Mouse (Mus musculus) effector memory CD4-positive, alpha-beta T cell, adult 7 months (primary cell): Measurements from ENCODE around the gene Ppp4r3b. TPM values are rescaled to one million over a fixed set of nuclear protein-coding genes. Genes with fewer than 3 reads are reported as not detected.

Experiments used
- polyA plus RNA-seq: library from polyadenylated mRNA; unstranded; fragments of 100-300 nt; shearing (Covaris generic); gene quantifications from one replicate; pipeline ENCODE4 v1.2.1, GENCODE M21; 2017

The Ppp4r3b gene
- polyA plus RNA-seq: 149 TPM

DNA sequence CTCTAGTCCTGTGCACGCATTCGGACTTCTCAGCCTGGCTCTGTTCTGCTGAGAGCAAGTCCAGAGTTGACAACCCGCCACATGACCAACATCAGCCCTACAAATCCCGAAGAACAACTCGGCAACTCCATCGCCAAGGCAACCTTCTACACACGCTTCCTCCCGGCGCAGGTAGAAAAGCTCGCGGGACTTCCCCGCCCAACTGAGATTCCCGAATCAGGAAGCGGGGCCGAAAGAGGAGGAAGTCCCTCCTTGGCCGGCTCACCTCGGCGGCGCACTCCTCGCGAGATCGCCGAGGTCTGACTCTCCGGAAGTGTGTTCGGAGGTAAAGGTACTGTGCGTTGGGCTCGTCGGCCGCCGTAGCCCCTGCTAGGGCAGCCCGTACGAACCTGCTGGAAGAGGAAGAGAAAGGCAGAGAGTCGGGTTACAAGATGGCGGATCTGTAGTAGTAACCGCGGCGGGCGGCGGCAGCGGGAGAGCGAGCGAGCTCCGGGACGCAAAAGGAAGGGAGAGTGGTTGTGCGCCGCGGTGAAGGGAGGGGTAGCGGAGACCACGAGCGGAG lies at the start of gene Ppp4r3b:
TSS of gene Ppp4r3b (plus strand) at position 328 of the 562 bp plus-strand sequence.

DNA sequence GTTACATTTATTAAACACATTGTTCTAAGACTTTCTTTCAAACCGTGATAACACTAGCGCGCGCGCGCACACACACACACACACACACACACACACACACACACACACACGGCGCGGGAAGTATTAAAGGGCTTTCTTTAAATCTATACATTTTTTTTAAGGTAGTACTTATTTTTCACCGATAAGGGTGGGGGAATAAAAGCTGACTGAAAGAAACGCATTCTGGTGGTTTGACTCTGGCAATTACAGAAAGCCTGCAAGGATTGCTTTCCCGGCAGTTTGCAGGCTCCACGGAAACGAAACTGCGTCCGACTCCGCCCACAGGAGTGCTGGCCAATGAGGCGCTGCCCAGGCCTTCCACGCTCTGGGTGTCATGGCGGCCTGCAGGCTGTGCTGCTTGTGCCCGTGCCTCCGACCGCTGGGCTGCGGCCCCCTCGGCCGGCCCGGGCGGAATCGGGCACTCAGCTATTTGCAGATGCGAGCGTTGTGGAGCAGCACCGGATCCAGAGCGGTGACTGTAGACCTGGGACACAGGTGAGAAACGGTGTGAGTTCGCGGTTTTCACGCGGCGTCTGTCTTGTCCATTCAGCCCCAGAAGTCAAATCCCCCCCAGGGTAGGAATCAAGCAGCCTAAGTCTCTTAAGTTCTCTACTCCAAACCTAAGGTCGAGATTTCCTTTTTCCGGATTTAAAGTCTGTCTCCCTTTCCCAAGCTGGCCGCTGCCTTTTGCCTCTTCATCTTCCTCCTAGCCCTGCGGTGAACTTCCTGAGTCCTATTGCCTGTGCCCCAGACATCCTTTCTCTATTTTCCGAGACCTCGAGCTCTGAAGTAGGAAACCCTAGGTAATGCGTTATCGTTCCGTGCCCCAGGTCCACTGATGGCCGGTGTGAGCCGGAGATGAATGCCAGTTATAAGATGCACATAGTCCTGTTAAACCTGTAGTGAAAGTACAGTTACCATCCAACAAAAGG lies 42.0 kb upstream of the Ppp4r3b start, which contains the start of gene Pnpt1:
TSS of gene Pnpt1 (plus strand) at position 360 of the 971 bp plus-strand sequence.

DNA sequence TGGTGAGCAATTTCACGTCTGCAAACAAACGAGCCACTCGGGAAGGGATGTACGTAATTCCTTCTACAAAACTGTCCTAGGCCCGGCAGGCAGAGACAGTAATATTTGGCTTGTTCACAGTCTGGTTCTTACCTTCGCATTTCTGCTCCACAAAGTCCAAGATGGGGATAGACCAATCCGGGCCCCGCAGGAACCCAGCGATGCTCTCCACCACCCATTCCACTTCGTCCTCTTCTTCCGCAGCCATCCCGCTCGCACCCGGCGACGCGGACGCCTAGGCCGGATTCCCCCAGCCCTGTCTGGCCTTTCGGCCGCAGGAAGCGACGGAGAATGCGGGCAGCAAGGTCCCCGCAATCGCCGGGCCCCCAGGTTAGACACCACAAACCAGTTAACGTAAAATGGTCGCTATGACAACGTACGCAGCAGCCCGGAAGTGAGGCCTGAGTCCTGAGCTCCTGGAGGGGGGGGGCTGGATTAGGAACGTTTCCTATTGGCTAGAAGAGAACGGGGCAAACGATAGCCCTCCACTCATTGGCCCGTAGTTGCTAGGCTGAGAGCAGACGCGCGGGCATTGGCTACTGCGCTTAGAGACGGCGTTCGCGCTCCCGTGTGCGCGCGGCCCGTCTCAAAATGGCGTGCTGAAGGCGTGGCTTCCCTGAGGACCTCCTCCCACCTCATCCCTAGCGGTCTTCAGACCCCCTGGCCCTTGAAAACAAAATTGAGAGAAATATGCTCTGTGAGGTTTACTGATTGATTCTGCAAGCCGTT lies 74.4 kb downstream of the Ppp4r3b start, which contains the start of gene Cfap36:
TSS of gene Cfap36 (minus strand) at position 527 of the 768 bp plus-strand sequence.

Other genes with a start within 250 kb of the Ppp4r3b start
- 29.1 TPM for gene Pnpt1, start 42.1 kb upstream of the Ppp4r3b start, polyA plus RNA-seq
- gene Cfap36, start 74.5 kb downstream of the Ppp4r3b start, polyA plus RNA-seq: 25.5 TPM
- 0.56 TPM for gene Ccdc88a, start 200.8 kb downstream of the Ppp4r3b start, polyA plus RNA-seq